Mouse (Mus musculus) heart, adult 8-10 months (tissue): ENCODE data around the gene Ppp4r1. TPM values are rescaled to one million over a fixed set of nuclear protein-coding genes. Genes with fewer than 3 reads are reported as not detected.

ENCODE experiments used
- DNase-seq: peaks from one replicate; pipeline ENCODE4 v3.0.0; 2022; ENCODE audit warnings: low spot score
- total RNA-seq, 4 experiments: library from RNA; stranded (reverse); gene quantifications; 2 replicates each; pipeline ENCODE4 v1.2.4; 2022

The Ppp4r1 gene
- total RNA-seq, 4 experiments from 2014 or later, result 33.2 to 39.5 (median 37.6) TPM

- DNase-seq, result no peak
Observed at GRCm38 (mm10) chr17:65802026-65802425, 19.7 kb downstream of the Ppp4r1 start.

GRCm38 (mm10) chr17:65805966-65806365 lies 23.6 kb downstream of the Ppp4r1 start:
- no peak for DNase-seq

DNA sequence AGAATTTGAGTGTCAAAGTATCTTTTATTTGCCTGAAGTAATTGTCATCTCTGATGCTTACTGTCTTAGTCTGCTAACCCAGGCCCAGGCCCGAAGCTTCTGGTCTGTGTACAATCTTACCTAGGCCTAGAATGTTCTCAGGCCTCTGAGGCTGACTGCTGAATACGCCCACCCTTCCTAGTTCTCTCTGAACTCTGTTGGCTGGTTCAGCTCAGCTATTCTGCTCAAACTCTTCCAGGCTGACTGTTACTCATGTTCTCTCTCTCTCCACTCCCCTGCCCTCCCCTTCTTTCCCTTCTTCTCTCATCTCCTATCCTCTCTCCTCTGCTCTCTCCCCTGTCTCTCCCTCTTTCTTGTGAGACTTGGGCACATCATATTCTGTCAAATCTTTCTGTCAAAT lies 24.0 kb downstream of the Ppp4r1 start:
- DNase-seq, result no peak

DNA sequence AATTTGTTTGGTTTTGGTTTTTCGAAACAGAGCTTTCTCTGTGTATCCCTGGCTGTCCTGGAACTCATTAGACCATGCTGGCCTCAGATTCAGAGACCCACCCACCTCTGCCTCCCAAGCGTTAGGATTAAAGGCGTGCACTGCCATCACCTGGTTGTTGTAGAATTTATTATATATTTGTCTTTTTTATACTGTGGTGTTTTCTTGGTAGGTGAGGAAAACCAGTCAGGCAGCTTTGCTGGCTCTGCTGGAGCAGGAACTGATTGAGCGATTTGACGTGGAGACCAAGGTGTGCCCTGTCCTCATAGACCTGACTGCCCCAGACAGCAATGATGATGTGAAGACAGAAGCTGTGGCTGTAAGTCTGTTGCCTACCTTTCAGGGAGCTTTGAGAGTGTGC lies 28.7 kb downstream of the Ppp4r1 start:
- no peak for DNase-seq

- no peak for DNase-seq
Observed at GRCm38 (mm10) chr17:65813763-65814162, 31.4 kb downstream of the Ppp4r1 start.

DNA sequence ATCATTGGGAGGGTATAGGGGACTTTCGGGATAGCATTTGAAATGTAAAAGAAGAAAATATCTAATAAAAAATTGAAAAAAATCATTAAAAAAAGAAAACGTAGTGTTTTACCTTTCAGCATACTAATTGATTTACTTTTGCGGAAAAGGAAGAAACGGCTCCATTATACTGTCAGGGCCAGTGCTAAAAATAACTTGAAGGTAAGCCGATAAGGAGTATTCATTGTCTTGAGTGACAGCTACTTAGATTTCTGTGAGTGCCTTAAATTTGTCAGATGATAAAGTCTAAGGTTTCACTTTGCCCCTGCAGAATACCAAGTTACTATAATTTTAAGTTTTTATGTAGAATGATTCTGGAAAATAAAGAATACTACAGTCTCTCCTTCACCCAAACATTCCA lies 37.8 kb downstream of the Ppp4r1 start:
- DNase-seq, result no peak

GRCm38 (mm10) chr17:65822423-65822822 lies 40.0 kb downstream of the Ppp4r1 start:
- no peak for DNase-seq

DNA sequence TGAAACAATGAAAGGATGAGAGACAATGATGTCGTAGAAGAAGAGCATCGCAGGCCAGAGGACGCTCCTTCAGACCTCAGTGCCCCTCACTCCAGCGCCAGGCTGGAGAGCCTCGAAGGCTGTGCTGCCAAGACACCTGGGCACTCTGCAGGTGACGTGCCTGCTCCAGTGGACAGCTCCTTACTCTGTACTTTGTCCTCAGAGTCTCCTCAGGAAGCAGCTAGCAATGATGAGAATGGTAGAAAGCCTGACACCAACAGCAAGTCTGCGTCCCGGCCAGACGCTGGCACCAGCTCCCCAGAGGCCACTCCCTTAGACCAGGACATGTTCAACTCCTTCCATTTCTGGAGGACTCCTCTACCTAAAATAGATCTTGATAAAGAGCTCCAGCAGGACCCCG lies 41.9 kb downstream of the Ppp4r1 start:
- no peak for DNase-seq

- DNase-seq, result no peak
Observed at GRCm38 (mm10) chr17:65826257-65826656, 43.9 kb downstream of the Ppp4r1 start.

- no peak for DNase-seq
Observed at GRCm38 (mm10) chr17:65827119-65827840, 44.9 kb downstream of the Ppp4r1 start.

GRCm38 (mm10) chr17:65827904-65828303 lies 45.5 kb downstream of the Ppp4r1 start:
- DNase-seq, result no peak

DNA sequence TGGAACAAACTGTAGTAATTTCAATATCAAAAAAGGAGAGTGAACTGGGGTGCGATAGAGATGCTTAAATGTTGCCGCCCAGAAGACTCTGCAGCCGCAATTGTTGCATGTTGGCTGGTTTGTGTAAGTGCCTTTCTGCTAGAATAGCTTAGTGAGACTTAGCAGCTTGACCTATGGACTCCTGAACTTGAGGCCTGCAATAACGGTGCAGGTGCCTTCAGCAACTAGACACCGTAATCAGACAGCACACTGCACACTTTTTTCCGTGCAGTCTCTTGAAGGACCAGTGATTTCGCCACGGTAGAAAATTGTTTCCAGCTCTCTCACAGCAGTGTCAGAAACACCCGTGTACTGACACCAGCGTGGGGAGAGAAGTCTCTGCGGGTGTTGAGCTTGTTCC lies 46.6 kb downstream of the Ppp4r1 start:
- DNase-seq, result no peak

DNA sequence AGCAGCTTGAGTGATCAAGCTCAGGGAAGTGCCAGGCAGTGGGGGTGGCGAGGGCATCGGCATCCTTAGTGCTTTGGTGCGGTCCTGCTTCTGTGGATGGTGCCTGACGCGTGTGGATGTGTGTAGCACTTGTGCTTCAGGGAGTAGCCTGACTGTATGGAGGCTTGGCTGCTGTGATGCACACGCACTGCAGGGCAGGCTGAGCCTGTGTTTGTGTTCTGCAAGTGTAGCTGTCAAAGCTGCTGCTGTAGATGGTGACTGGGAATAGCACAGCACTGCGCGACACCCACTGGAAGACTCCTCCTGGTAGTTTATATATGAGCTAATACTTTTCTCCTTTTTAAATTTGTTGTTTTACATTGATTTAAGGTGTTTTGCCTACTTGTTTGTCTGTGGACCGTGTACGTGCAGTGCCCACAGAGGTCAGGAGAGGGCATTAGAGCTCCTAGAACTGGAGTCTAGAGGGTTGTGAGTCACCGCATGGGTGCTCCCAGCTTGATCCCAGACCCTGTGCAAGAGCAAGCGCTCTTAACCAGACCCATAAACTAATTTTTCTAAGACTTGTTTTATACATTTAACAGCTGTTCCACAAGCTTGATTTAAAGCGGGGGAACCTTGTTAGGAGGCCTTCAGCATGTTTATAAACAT lies 48.0 kb downstream of the Ppp4r1 start:
- no peak for DNase-seq

DNA sequence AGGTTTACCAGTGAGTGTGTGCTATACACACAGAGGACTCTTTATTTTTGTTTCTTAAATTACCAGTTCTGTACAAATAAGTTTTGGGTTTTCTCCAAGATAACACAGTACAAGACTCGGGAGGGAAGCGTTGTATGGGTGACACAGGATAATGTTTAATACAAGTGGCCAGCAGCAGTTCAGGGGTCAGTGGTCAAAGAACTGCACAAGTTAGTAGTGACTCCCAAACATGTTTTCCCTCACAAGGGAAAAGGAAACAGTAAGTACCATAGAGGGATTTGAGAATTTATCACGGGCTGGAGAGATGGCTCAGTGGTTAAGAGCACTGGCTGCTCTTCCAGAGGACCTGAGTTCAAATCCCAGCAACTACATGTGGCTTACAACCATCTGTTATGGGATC lies 51.5 kb downstream of the Ppp4r1 start:
- no peak for DNase-seq

- DNase-seq, result no peak
Observed at GRCm38 (mm10) chr17:65836746-65837145, 54.4 kb downstream of the Ppp4r1 start.

DNA sequence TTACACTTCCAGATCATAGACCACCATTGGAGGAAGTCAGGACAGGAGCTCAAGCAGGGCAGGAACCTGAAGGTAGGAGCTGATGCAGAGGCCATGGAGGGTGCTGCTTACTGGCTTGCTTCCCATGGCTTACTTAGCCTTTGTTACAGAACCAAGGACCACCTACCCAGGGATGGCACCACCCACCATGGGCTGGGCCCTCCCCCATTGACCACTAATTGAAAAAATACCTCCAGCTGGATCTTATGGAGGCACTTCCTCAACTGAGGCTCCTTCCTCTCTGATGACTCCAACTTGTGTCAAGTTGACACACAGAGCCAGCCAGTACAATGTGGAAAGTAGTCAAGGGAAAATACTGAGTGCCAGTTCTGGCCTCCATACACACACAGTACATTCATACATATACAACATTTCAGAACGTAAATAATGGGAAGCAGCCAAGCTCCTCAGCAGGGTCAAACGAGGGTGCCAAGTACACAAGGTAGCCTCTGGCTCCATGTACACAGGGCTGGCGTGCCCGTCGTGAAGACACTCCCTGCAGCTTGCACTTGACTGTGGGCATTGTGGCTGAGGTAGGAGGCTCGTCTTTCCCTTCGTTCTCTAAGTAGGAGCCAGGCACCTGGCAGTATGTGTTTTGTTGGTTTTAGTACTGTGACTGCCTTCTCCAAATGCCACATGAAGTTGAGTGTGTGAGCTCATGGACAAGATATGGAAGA lies 57.3 kb downstream of the Ppp4r1 start:
- DNase-seq, result no peak

DNA sequence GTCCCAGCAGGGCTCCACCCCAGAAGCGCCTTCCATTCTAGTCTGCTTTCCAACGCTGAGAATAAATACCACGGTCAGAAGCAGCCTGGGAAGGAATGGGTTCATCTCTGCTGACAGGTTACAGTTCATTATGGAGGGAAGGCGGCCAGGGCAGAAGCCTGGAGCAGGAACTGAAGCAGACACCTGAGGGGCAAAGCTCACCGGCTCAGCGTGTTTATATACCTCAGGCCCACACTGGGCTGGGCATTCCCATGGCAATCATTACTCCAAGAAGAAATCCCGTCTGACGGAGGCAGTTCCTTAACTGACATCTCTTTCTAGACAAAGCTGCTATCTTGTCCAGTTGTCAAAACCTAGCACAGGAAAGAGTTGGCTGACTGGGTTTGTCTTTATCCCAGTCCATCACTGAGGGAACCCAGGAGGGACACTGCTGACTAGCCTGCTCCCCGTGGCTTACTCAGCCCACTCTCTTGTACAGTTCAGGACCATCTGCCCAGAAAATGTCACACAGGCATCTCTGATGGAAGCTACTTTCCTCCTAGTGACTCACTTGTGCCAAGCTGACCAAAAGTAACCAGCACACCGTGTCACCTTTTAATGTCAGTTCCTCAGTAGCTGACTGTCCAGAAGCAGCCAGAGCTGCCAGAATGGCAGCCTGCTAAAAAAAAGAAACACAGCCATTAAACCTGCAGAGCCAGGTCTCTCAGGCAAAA lies 60.5 kb downstream of the Ppp4r1 start:
- DNase-seq, result no peak

GRCm38 (mm10) chr17:65845423-65845822 lies 63.0 kb downstream of the Ppp4r1 start:
- DNase-seq, result no peak

- no peak for DNase-seq
Observed at GRCm38 (mm10) chr17:65847694-65848449, 65.5 kb downstream of the Ppp4r1 start.

GRCm38 (mm10) chr17:65850487-65850886 lies 68.1 kb downstream of the Ppp4r1 start:
- no peak for DNase-seq

DNA sequence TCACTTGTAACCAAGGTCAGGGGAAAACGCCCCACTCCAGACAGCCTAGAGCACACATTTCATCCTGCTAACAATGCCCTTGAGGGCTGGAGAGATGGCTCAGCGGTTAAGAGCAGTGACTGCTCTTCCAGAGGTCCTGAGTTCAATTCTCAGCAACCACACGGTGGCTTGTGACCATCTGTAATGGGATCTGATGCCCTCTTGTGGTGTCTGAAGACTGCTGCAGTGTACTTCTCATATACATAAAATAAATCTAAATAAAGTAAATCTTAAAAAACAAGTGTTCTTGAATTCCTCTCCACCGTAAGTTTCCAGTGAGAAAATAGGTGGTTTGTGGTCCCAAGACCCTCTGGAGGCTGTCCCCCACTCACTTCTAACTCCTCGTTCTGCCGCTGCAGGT lies 69.4 kb downstream of the Ppp4r1 start:
- no peak for DNase-seq
